Mouse (Mus musculus): ENCODE measurements at regions not wholly inside any gene's neighbourhood (a gene's known extent, or its start where the extent isn't known, plus 50 kb on each side); places are given as distances from the start of the nearest gene placed in this dataset.
A peak's percentile ranks its signal among the peaks of the same experiment; 100 is the strongest.

- H3K9me3 ChIP-seq (replicated peaks; ENCODE audit: control insufficient read depth, low read length): 0 out of 2 replicates have a peak, but pooled peaks cover 4% of the 10 kb centered on the region
- peak; percentile 80; the same call in 1 of the 2 replicates for ATAC-seq (ENCODE audit: insufficient read depth, low FRiP score)
- H3K4me1 ChIP-seq (ENCODE audit: control insufficient read depth, insufficient read depth, low read length): peaks cover 9% of the 10 kb centered on the region; the same call in 1 of the 2 replicates
- H3K4me3 ChIP-seq (replicated peaks; ENCODE audit: low read length): no peak overlapping the region
- H3K27ac ChIP-seq (ENCODE audit: low read length): peak overlapping the region; percentile 59
- H3K36me3 ChIP-seq (ENCODE audit: control insufficient read depth, insufficient read depth, low read length): no peaks in the 10 kb centered on the region
- no peak overlapping the region for H3K9ac ChIP-seq (ENCODE audit: low read length)
- 13% methylated on average over 5 of the region's 5 CpGs for WGBS
- peak overlapping the region; percentile 17; the same call in 1 of the 2 replicates for H3K4me2 ChIP-seq (ENCODE audit: low read depth, low read length)
- no peaks in the 10 kb centered on the region for H3K27me3 ChIP-seq (ENCODE audit: control insufficient read depth, insufficient read depth, low read length)
These were observed 100.8 kb upstream of the Agr3 start for GRCm38 (mm10) chr12:35824587-35824987.

GRCm38 (mm10) chr12:35799261-35799660 lies 126.2 kb upstream of the Agr3 start:
- H3K36me3 ChIP-seq (ENCODE audit: control insufficient read depth, insufficient read depth, low read length): no peaks in the 10 kb centered on the region
- H3K4me1 ChIP-seq (ENCODE audit: control insufficient read depth, insufficient read depth, low read length): no peaks in the 10 kb centered on the region
- no peaks in the 10 kb centered on the region for H3K27me3 ChIP-seq (ENCODE audit: control insufficient read depth, insufficient read depth, low read length)
- no peak for ATAC-seq (ENCODE audit: insufficient read depth, low FRiP score)
- no peak overlapping the region for H3K27ac ChIP-seq (ENCODE audit: low read length)
- H3K9me3 ChIP-seq (replicated peaks; ENCODE audit: control insufficient read depth, low read length): no peaks in the 10 kb centered on the region
- 82% methylated on average over 2 of the region's 2 CpGs for WGBS
- no peak overlapping the region for H3K4me2 ChIP-seq (ENCODE audit: low read depth, low read length)
- no peak overlapping the region for H3K4me3 ChIP-seq (replicated peaks; ENCODE audit: low read length)
- no peak overlapping the region for H3K9ac ChIP-seq (ENCODE audit: low read length)

- Histone ChIP-seq H3K4me2 (ENCODE audit: low read depth, low read length) (no peak overlapping the region), H3K36me3 (ENCODE audit: control insufficient read depth, insufficient read depth, low read length) (no peaks in the 10 kb centered on the region), H3K4me1 (ENCODE audit: control insufficient read depth, insufficient read depth, low read length) (no peaks in the 10 kb centered on the region), H3K27me3 (ENCODE audit: control insufficient read depth, insufficient read depth, low read length) (no peaks in the 10 kb centered on the region), H3K27ac (ENCODE audit: low read length) (no peak overlapping the region), H3K9me3 (replicated peaks; ENCODE audit: control insufficient read depth, low read length) (no peaks in the 10 kb centered on the region), H3K9ac (ENCODE audit: low read length) (no peak overlapping the region), H3K4me3 (replicated peaks; ENCODE audit: low read length) (no peak overlapping the region)
- ATAC-seq (ENCODE audit: insufficient read depth, low FRiP score): no peak
- WGBS: 84% methylated on average over 2 of the region's 2 CpGs
These were observed 150.0 kb upstream of the Agr3 start for GRCm38 (mm10) chr12:35775396-35775795.

DNA sequence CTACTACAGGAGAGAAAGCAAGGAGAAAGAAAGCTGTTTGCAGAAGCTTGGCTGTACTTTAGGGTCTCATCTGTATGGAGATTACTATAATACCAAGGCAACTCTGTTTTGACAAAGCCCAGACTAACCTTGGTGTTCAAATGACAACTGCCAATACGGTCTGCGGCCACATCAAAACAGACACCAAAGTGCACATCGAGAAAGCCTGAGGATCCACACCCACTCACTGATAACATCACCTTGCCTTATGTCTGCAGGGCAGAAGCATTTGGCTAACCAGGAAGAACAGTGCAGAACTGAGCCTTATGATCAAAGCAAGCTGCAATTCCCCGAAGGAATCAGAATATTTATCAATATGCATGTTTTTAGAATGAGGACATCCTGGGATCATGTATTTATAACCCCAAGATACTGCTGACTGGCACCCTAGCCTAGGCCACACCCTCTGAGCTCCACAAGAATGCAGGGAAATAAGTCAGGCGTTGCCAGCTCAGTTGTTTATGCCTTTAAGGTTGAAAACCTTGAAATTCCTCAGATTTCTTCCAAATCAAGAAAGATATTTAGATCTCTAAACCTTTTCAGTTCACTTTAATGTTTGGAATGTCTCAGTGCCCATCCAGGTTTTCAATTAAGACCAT lies 154.9 kb upstream of the Agr3 start:
- Histone ChIP-seq H3K9ac (ENCODE audit: low read length) (no peak overlapping the region), H3K4me3 (replicated peaks; ENCODE audit: low read length) (no peak overlapping the region), H3K4me1 (ENCODE audit: control insufficient read depth, insufficient read depth, low read length) (no peaks in the 10 kb centered on the region), H3K9me3 (replicated peaks; ENCODE audit: control insufficient read depth, low read length) (no peaks in the 10 kb centered on the region), H3K4me2 (ENCODE audit: low read depth, low read length) (no peak overlapping the region), H3K27ac (ENCODE audit: low read length) (no peak overlapping the region), H3K27me3 (ENCODE audit: control insufficient read depth, insufficient read depth, low read length) (no peaks in the 10 kb centered on the region), H3K36me3 (ENCODE audit: control insufficient read depth, insufficient read depth, low read length) (no peaks in the 10 kb centered on the region)
- 58% methylated on average over 5 of the region's 5 CpGs for WGBS
- ATAC-seq (ENCODE audit: insufficient read depth, low FRiP score): no peak

DNA sequence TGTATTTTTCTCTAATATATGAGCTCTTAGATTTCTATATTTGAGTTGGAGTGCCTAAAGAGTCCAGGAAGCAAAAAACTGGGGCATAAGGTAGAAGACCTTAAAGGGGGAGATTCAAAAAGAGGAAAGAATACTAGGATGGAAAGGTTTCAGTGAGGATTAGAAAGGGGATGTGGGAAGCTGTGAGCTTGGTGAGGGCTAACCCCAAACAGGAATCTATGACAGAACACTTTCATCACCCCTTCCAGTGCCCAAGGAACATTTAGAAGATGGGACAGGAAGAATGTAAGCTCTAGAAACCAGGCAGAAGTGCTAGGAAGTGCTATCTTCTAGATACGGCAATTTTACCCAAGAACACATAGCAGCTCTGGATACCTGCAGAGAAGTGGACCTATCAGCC lies 166.5 kb upstream of the Agr3 start:
- no peak for ATAC-seq (ENCODE audit: insufficient read depth, low FRiP score)

DNA sequence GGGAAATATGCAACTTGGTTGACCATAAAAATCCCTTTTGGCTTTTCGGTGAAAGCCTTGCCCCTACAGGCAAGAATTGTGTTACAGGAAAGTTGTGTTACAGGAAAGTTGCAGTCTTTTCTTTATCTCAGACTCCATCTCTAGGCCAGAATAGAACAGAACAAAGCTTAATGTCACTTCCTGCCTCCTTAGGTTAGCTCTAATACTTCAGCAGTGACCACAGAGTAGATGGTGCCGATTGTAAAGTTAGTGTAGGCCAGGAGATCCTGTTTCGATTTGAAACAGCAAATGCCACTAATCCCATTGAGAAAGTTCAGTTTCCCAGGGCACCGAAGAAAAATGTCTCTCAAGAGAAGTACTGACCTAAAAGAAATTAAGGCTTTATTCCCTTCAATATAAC lies 170.3 kb upstream of the Agr3 start:
- Histone ChIP-seq H3K36me3 (ENCODE audit: control insufficient read depth, insufficient read depth, low read length) (no peaks in the 10 kb centered on the region), H3K27ac (ENCODE audit: low read length) (no peak overlapping the region), H3K4me2 (ENCODE audit: low read depth, low read length) (no peak overlapping the region), H3K9ac (ENCODE audit: low read length) (no peak overlapping the region), H3K4me3 (replicated peaks; ENCODE audit: low read length) (no peak overlapping the region), H3K9me3 (replicated peaks; ENCODE audit: control insufficient read depth, low read length) (peaks cover 9% of the 10 kb centered on the region; the same call in 1 of the 2 replicates), H3K27me3 (ENCODE audit: control insufficient read depth, insufficient read depth, low read length) (no peaks in the 10 kb centered on the region), H3K4me1 (ENCODE audit: control insufficient read depth, insufficient read depth, low read length) (no peaks in the 10 kb centered on the region)
- WGBS: 84% methylated on average over 4 of the region's 4 CpGs
- ATAC-seq (ENCODE audit: insufficient read depth, low FRiP score): no peak

More for the DNA sequence above, 166.5 kb upstream of the Agr3 start:
- H3K27ac ChIP-seq (ENCODE audit: low read length): no peak overlapping the region
- no peaks in the 10 kb centered on the region for H3K36me3 ChIP-seq (ENCODE audit: control insufficient read depth, insufficient read depth, low read length)
- WGBS: 84% methylated on average over 1 of the region's 1 CpGs
- no peak overlapping the region for H3K9ac ChIP-seq (ENCODE audit: low read length)
- H3K4me1 ChIP-seq (ENCODE audit: control insufficient read depth, insufficient read depth, low read length): no peaks in the 10 kb centered on the region
- H3K4me2 ChIP-seq (ENCODE audit: low read depth, low read length): no peak overlapping the region
- H3K9me3 ChIP-seq (replicated peaks; ENCODE audit: control insufficient read depth, low read length): peaks cover 4% of the 10 kb centered on the region; the same call in 1 of the 2 replicates
- H3K4me3 ChIP-seq (replicated peaks; ENCODE audit: low read length): no peak overlapping the region
- no peaks in the 10 kb centered on the region for H3K27me3 ChIP-seq (ENCODE audit: control insufficient read depth, insufficient read depth, low read length)

DNA sequence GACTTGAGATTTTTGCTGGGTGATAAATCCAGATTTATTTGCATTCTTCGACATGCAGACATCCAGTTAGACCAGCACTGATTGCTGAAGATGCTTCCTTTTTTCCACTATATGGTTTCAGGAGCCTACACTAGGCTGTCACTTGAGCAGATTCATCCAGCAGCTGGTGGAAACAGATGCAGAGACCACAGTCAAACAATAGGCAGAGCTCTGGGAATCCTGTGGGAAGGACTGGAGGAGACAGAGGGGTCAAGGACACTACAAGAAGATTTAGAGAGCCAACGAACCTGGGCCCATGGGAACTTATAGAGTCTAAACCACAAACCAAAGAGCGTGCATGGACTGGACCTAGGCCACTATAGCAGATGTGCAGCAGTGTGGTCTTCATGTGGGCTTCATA lies 177.4 kb upstream of the Agr3 start:
- H3K27ac ChIP-seq (ENCODE audit: low read length): no peak overlapping the region
- ATAC-seq (ENCODE audit: insufficient read depth, low FRiP score): no peak
- no peaks in the 10 kb centered on the region for H3K36me3 ChIP-seq (ENCODE audit: control insufficient read depth, insufficient read depth, low read length)
- no peaks in the 10 kb centered on the region for H3K9me3 ChIP-seq (replicated peaks; ENCODE audit: control insufficient read depth, low read length)
- H3K27me3 ChIP-seq (ENCODE audit: control insufficient read depth, insufficient read depth, low read length): no peaks in the 10 kb centered on the region
- H3K9ac ChIP-seq (ENCODE audit: low read length): no peak overlapping the region
- no peaks in the 10 kb centered on the region for H3K4me1 ChIP-seq (ENCODE audit: control insufficient read depth, insufficient read depth, low read length)
- no peak overlapping the region for H3K4me3 ChIP-seq (replicated peaks; ENCODE audit: low read length)
- no peak overlapping the region for H3K4me2 ChIP-seq (ENCODE audit: low read depth, low read length)
- WGBS: 81% methylated on average over 3 of the region's 3 CpGs

DNA sequence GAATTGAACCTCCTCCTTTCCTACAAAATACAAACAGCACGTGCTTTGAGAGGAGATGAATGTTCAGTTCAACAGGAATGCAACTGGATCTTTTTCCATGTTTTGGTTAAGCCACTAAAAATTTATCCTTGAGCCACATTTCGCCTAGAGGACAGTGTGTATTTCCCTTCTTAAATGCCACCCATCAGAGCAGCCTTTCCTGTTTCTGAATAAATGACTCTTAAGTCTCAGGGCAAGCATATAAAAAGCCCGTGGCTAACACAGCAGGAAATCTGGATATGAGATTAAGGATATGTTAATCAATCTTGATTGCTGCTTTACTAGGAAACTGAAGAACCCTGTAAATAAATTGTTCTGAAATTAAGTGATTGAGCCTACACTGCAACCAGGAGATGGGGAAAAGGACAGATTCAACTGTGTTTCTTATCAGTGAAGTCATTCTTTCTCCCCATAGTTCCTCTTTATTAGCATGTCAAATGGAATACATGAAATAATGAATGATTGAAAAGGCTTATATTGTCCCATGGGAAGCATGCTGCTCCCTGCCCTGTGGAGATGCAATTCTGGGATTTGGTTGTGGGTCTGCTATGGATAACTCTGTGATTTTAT lies 178.6 kb upstream of the Agr3 start:
- H3K27ac ChIP-seq (ENCODE audit: low read length): no peak overlapping the region
- 38% methylated on average over 3 of the region's 3 CpGs for WGBS
- no peak for ATAC-seq (ENCODE audit: insufficient read depth, low FRiP score)

GRCm38 (mm10) chr12:35742729-35743128 lies 182.7 kb upstream of the Agr3 start:
- 5% methylated on average over 1 of the region's 1 CpGs for WGBS
- H3K9me3 ChIP-seq (replicated peaks; ENCODE audit: control insufficient read depth, low read length): no peaks in the 10 kb centered on the region

More for the DNA sequence above, 178.6 kb upstream of the Agr3 start:
- Histone ChIP-seq H3K27me3 (ENCODE audit: control insufficient read depth, insufficient read depth, low read length) (no peaks in the 10 kb centered on the region), H3K4me1 (ENCODE audit: control insufficient read depth, insufficient read depth, low read length) (no peaks in the 10 kb centered on the region), H3K36me3 (ENCODE audit: control insufficient read depth, insufficient read depth, low read length) (no peaks in the 10 kb centered on the region), H3K9ac (ENCODE audit: low read length) (no peak overlapping the region), H3K9me3 (replicated peaks; ENCODE audit: control insufficient read depth, low read length) (no peaks in the 10 kb centered on the region), H3K4me2 (ENCODE audit: low read depth, low read length) (no peak overlapping the region), H3K4me3 (replicated peaks; ENCODE audit: low read length) (no peak overlapping the region)

More at GRCm38 (mm10) chr12:35742729-35743128, 182.7 kb upstream of the Agr3 start:
- Histone ChIP-seq H3K4me3 (replicated peaks; ENCODE audit: low read length) (no peak overlapping the region), H3K27me3 (ENCODE audit: control insufficient read depth, insufficient read depth, low read length) (no peaks in the 10 kb centered on the region), H3K27ac (ENCODE audit: low read length) (no peak overlapping the region), H3K36me3 (ENCODE audit: control insufficient read depth, insufficient read depth, low read length) (no peaks in the 10 kb centered on the region), H3K9ac (ENCODE audit: low read length) (no peak overlapping the region), H3K4me2 (ENCODE audit: low read depth, low read length) (no peak overlapping the region), H3K4me1 (ENCODE audit: control insufficient read depth, insufficient read depth, low read length) (no peaks in the 10 kb centered on the region)
- ATAC-seq (ENCODE audit: insufficient read depth, low FRiP score): no peak
